In the genomic region with DNA sequence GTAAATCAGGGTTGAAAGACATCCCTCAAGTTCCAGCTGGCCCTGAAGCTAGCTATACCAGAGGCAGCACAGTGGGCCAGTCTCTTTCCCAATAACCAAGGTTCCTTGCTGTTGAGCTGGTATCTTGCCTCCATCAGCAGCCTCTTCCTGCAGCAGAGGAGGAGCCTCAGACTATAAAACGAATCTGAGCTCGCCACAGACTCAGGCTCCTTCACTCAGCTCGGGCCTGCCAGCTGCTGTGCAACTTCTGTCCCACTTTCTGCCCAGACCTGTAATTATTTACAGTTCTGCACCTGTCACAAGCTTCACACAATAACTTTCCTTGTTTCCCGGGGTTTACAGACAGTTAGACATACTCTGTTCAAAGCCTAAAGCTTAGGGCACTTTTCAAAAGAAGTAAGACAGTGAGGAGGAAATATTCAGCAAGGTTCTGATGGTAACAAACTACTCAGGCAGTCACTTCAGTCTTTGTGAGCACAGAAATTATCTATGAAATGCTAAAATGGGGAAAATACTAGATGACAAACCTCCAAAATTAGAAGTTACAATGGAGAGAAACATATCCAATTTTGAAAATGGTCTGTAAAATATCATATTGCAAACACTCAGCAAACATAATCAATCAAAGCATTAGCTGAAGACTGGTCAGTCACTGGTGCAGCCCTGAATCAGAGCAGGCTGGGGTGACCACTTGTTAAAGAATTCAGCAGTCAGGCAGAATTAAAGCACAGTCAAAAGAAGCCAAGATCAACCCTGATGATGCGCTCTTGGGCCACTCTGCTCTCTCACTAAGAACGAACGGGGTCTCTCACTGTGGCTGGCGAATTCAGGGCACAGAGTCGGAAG, we compare ENCODE assay signal across 11 mouse cellular contexts.
DNase-seq lines count a peak whose midpoint lies in the region; ATAC-seq and TF ChIP-seq lines count a peak whose summit lies in the region.
"Had no signal": no experiment of that assay in that cellular context is flagged by ENCODE, and none has a peak within 500 bp of the region (broad histone marks: within the 10 kb centered on the region; RNA-seq: fewer than 3 reads in every experiment).

No protein-coding gene starts in this region.

- no peak for TF ChIP-seq EP300 in stomach, postnatal 0 days (optimal IDR thresholded peaks at IDR 0.05)
- TF ChIP-seq EP300 in liver, postnatal 0 days (IDR thresholded peaks at IDR 0.05; ENCODE audit: low read depth) = no peak

- no peak overlapping the region for H3K4me3 ChIP-seq in stomach, embryonic 14.5 days (ENCODE audit: low read depth, low read length)
- no peak overlapping the region for H3K4me3 ChIP-seq in stomach, postnatal 0 days (ENCODE audit: low read depth, low read length)
- no peak overlapping the region for H3K4me3 ChIP-seq in hindbrain, embryonic 16.5 days (ENCODE audit: low read length)
- no peak overlapping the region for H3K4me3 ChIP-seq in liver, postnatal 0 days (ENCODE audit: low read depth, low read length)

- no peaks in the 10 kb centered on the region for H3K27me3 ChIP-seq in stomach, embryonic 14.5 days (ENCODE audit: control insufficient read depth, insufficient read depth, low read length)
- H3K27me3 ChIP-seq in stomach, postnatal 0 days (ENCODE audit: control insufficient read depth, insufficient read depth, low read length) = no peaks in the 10 kb centered on the region
- H3K27me3 ChIP-seq in hindbrain, embryonic 16.5 days (replicated peaks; ENCODE audit: control insufficient read depth, insufficient read depth, low read length) = no peaks in the 10 kb centered on the region
- H3K27me3 ChIP-seq in liver, postnatal 0 days (ENCODE audit: insufficient read depth, low read length) = no peaks in the 10 kb centered on the region

- intact Hi-C loops in gastrocnemius, postnatal 14 days (cut with DNase I; ENCODE audit: low total_unique reads) = no loop called here

- WGBS in stomach, embryonic 14.5 days = 48% methylated on average over 9 of the region's 9 CpGs
- WGBS in stomach, postnatal 0 days = 55% methylated on average over 9 of the region's 9 CpGs
- 52% methylated on average over 9 of the region's 9 CpGs for WGBS in hindbrain, embryonic 16.5 days
- WGBS in liver, postnatal 0 days (ENCODE audit: insufficient replicate concordance) = 63% methylated on average over 9 of the region's 9 CpGs

- peak overlapping the region; percentile 58; the same call in 1 of the 2 replicates for H3K27ac ChIP-seq in stomach, embryonic 14.5 days (ENCODE audit: low read length)
- no peak overlapping the region for H3K27ac ChIP-seq in stomach, postnatal 0 days (replicated peaks)
- no peak overlapping the region for H3K27ac ChIP-seq in hindbrain, embryonic 16.5 days (ENCODE audit: low read depth, low read length)
- H3K27ac ChIP-seq in liver, postnatal 0 days (ENCODE audit: low read depth) = no peak overlapping the region
- H3K27ac ChIP-seq: kidney, postnatal 0 days; macrophage had no signal

- ATAC-seq in stomach, embryonic 14.5 days (ENCODE audit: insufficient number of reproducible peaks, insufficient read depth, low FRiP score, low read depth) = peak; percentile 23; the same call in 1 of the 2 replicates
- no peak for ATAC-seq in stomach, postnatal 0 days (ENCODE audit: low FRiP score, low TSS enrichment)
- ATAC-seq in hindbrain, embryonic 16.5 days = peak; percentile 48; the same call in 1 of the 2 replicates
- no peak for ATAC-seq in liver, postnatal 0 days

- no peak overlapping the region for H3K4me2 ChIP-seq in stomach, embryonic 14.5 days (replicated peaks; ENCODE audit: low read depth, low read length)
- H3K4me2 ChIP-seq in stomach, postnatal 0 days (replicated peaks; ENCODE audit: low read depth) = no peak overlapping the region
- H3K4me2 ChIP-seq in hindbrain, embryonic 16.5 days (ENCODE audit: low read length) = no peak overlapping the region
- H3K4me2 ChIP-seq in liver, postnatal 0 days (ENCODE audit: low read depth, low read length) = no peak overlapping the region

- no peaks in the 10 kb centered on the region for H3K9me3 ChIP-seq in stomach, embryonic 14.5 days (ENCODE audit: control insufficient read depth, low read depth, low read length)
- H3K9me3 ChIP-seq in stomach, postnatal 0 days (ENCODE audit: control insufficient read depth, low read length) = no peaks in the 10 kb centered on the region
- H3K9me3 ChIP-seq in hindbrain, embryonic 16.5 days (ENCODE audit: control insufficient read depth, low read length) = no peaks in the 10 kb centered on the region
- H3K9me3 ChIP-seq in liver, postnatal 0 days (ENCODE audit: low read length) = no peaks in the 10 kb centered on the region

- H3K9ac ChIP-seq in stomach, embryonic 14.5 days (replicated peaks; ENCODE audit: low read depth, low read length) = no peak overlapping the region
- H3K9ac ChIP-seq in stomach, postnatal 0 days (ENCODE audit: low read length) = no peak overlapping the region
- no peak overlapping the region for H3K9ac ChIP-seq in hindbrain, embryonic 16.5 days (ENCODE audit: low read depth, low read length)
- H3K9ac ChIP-seq in liver, postnatal 0 days (replicated peaks) = no peak overlapping the region

- DNase-seq in gastrocnemius, postnatal 14 days = peak; percentile 16
- DNase-seq in gastrocnemius, adult 18-20 months (ENCODE audit: low spot score) = no peak
- no peak for DNase-seq in stomach, postnatal 0 days (ENCODE audit: low spot score)
- peak; percentile 66 for DNase-seq in thymus, postnatal 14 days
- no peak for DNase-seq in ovary, postnatal 14 days (ENCODE audit: low spot score)
- no peak for DNase-seq in liver, postnatal 0 days
- DNase-seq: adrenal gland, adult 2 months had no signal

- peaks cover 20% of the 10 kb centered on the region for H3K4me1 ChIP-seq in stomach, embryonic 14.5 days (ENCODE audit: control insufficient read depth, insufficient read depth, low read length)
- H3K4me1 ChIP-seq in stomach, postnatal 0 days (replicated peaks; ENCODE audit: control insufficient read depth, insufficient read depth) = no peaks in the 10 kb centered on the region
- H3K4me1 ChIP-seq in hindbrain, embryonic 16.5 days (ENCODE audit: control insufficient read depth, insufficient read depth, low read depth, low read length) = no peaks in the 10 kb centered on the region
- H3K4me1 ChIP-seq in liver, postnatal 0 days (ENCODE audit: insufficient read depth) = no peaks in the 10 kb centered on the region

- no peak for TF ChIP-seq CTCF in stomach, postnatal 0 days (IDR thresholded peaks at IDR 0.05; ENCODE audit: low read depth)
- TF ChIP-seq CTCF in liver, postnatal 0 days (IDR thresholded peaks at IDR 0.05; ENCODE audit: low read depth) = no peak

- H3K36me3 ChIP-seq in stomach, embryonic 14.5 days (ENCODE audit: control insufficient read depth, insufficient read depth, low read length) = no peaks in the 10 kb centered on the region
- no peaks in the 10 kb centered on the region for H3K36me3 ChIP-seq in stomach, postnatal 0 days (ENCODE audit: control insufficient read depth, insufficient read depth, low read length)
- H3K36me3 ChIP-seq in hindbrain, embryonic 16.5 days (ENCODE audit: control insufficient read depth, insufficient read depth, low read length) = no peaks in the 10 kb centered on the region
- no peaks in the 10 kb centered on the region for H3K36me3 ChIP-seq in liver, postnatal 0 days (replicated peaks; ENCODE audit: insufficient read depth, low read length)

Comparison
In these comparisons a context has a peak if more than half of its experiments do, and no peak if none do; other contexts are left out.
1. DNase-seq: peak in gastrocnemius, postnatal 14 days (single experiment) and thymus, postnatal 14 days (single experiment); none in gastrocnemius, adult 18-20 months (single experiment), stomach, postnatal 0 days (single experiment), ovary, postnatal 14 days (single experiment) and liver, postnatal 0 days (single experiment).
2. ATAC-seq: peak in stomach, embryonic 14.5 days (single experiment) and hindbrain, embryonic 16.5 days (single experiment); none in stomach, postnatal 0 days (single experiment) and liver, postnatal 0 days (single experiment).